Mouse (Mus musculus): ENCODE measurements around the gene Klhdc9. TPM values are rescaled to one million over a fixed set of nuclear protein-coding genes. Genes with fewer than 3 reads are reported as not detected.
A peak's percentile ranks its signal among the peaks of the same experiment; 100 is the strongest.

Gene Klhdc9
- total RNA-seq (2012; rRNA removed) = 0.85 and 1.1 TPM in 2 replicates

DNA sequence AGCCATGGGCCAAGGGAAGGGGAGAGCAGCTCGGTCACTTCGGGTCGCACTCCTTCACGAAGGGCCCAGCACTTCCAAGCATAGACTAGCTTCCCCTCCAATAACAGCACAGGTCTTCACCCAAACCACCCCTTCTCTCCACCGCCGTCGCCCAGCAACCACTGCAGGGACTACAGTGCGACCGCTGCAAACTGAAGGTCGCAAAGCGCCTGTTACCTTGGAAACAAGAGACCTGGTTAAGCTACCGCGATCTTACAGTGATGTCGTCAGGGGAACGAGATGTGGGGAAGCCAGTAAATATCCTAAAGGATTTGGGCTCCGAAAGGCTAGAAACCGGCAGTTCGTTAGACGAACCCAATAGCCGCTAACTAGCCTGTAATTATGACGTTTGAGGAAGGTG is at the start of gene Klhdc9:
Klhdc9 (minus strand) TSS at position 143 of the 400 bp plus-strand sequence.
- DNase-seq (ENCODE audit: low read depth, low spot score) = peak; percentile 90
- in situ Hi-C loops (cut with MboI; ENCODE audit: low sequenced_read_pairs in 2 of 2, unreplicated experiment in 2 of 2) = no loop called here
- TF ChIP-seq CHD2 (IDR thresholded peaks at IDR 0.05; ENCODE audit: low read depth, low read length) (peak; percentile 89), HCFC1 (IDR thresholded peaks at IDR 0.05; ENCODE audit: borderline replicate concordance, insufficient read depth, low read length) (no peak)
- Histone ChIP-seq H3K9ac (ENCODE audit: insufficient read depth, low read depth, low read length, poor library complexity, severe bottlenecking) (peak within 1 kb of the TSS; percentile 90), H3K4me1 (ENCODE audit: control insufficient read depth in 2 of 2, insufficient read depth in 2 of 2, low read length in 2 of 2, poor library complexity in 1 of 2) (peaks cover 0 to 3% of the 10 kb centered on the region in 2 experiments; a peak in 1 of 4 replicates), H3K9me3 (ENCODE audit: control insufficient read depth, insufficient read depth, low read depth, low read length) (no peaks in the 10 kb centered on the region), H3K36me3 (ENCODE audit: control insufficient read depth, insufficient read depth, low read length, poor library complexity, severe bottlenecking) (peaks cover 14% of the 10 kb centered on the region), H3K27ac (ENCODE audit: insufficient read depth, low read depth, low read length, poor library complexity, severe bottlenecking) (peak within 1 kb of the TSS; percentile 66; the same call in 1 of the 2 replicates), H3K4me3 (ENCODE audit: insufficient read depth in 1 of 2, low read depth in 1 of 2, low read length in 2 of 2, poor library complexity in 1 of 2, severe bottlenecking in 1 of 2) (peak within 1 kb of the TSS; percentile 62 to 74)

- Histone ChIP-seq H3K9ac (ENCODE audit: insufficient read depth, low read depth, low read length, poor library complexity, severe bottlenecking) (no peak overlapping the region), H3K9me3 (ENCODE audit: control insufficient read depth, insufficient read depth, low read depth, low read length) (no peaks in the 10 kb centered on the region), H3K27ac (ENCODE audit: insufficient read depth, low read depth, low read length, poor library complexity, severe bottlenecking) (no peak overlapping the region), H3K36me3 (ENCODE audit: control insufficient read depth, insufficient read depth, low read length, poor library complexity, severe bottlenecking) (peaks cover 2% of the 10 kb centered on the region), H3K4me3 (ENCODE audit: insufficient read depth in 1 of 2, low read depth in 1 of 2, low read length in 2 of 2, poor library complexity in 1 of 2, severe bottlenecking in 1 of 2) (no peak overlapping the region), H3K4me1 (ENCODE audit: control insufficient read depth in 2 of 2, insufficient read depth in 2 of 2, low read length in 2 of 2, poor library complexity in 1 of 2) (peaks cover 5 to 6% of the 10 kb centered on the region in 2 experiments; a peak in 2 of 4 replicates)
- no peak for DNase-seq (ENCODE audit: low read depth, low spot score)
- no peak for TF ChIP-seq MAFK (IDR thresholded peaks at IDR 0.05; ENCODE audit: insufficient read depth, low read depth, low read length)
- in situ Hi-C loops (cut with MboI; ENCODE audit: low sequenced_read_pairs in 2 of 2, unreplicated experiment in 2 of 2) = no loop called here
Observed at GRCm38 (mm10) chr1:171410231-171410630, 49.6 kb upstream of the Klhdc9 start.

DNA sequence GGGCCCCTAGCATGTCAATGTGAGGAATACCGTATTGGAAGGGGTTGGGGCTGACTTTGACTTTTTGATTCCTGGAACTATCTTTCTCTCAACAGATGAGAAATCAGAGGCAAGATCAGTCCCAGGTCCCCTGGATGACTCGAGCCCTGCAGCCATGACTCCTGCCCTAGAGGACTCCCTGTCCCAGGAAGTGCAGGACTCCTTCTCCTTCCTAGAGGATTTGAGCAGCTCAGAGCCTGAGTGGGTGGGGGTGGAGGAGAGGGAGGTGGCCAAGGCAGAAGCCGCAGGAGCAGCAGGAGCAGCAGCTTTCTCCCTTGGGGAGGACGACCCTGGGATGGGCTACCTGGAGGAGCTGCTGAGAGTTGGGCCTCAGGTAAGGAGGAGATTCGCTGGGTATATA is 46.7 kb upstream of the Klhdc9 start:
- Histone ChIP-seq H3K27ac (ENCODE audit: insufficient read depth, low read depth, low read length, poor library complexity, severe bottlenecking) (no peak overlapping the region), H3K9ac (ENCODE audit: insufficient read depth, low read depth, low read length, poor library complexity, severe bottlenecking) (no peak overlapping the region), H3K4me1 (ENCODE audit: control insufficient read depth in 2 of 2, insufficient read depth in 2 of 2, low read length in 2 of 2, poor library complexity in 1 of 2) (peaks cover 0 to 5% of the 10 kb centered on the region in 2 experiments; a peak in 1 of 4 replicates), H3K9me3 (ENCODE audit: control insufficient read depth, insufficient read depth, low read depth, low read length) (no peaks in the 10 kb centered on the region), H3K4me3 (ENCODE audit: insufficient read depth in 1 of 2, low read depth in 1 of 2, low read length in 2 of 2, poor library complexity in 1 of 2, severe bottlenecking in 1 of 2) (no peak overlapping the region), H3K36me3 (ENCODE audit: control insufficient read depth, insufficient read depth, low read length, poor library complexity, severe bottlenecking) (no peaks in the 10 kb centered on the region; the same call in 1 of the 2 replicates)
- DNase-seq (ENCODE audit: low read depth, low spot score) = no peak
- in situ Hi-C loops (cut with MboI; ENCODE audit: low sequenced_read_pairs in 2 of 2, unreplicated experiment in 2 of 2) = no loop called here
- TF ChIP-seq ZC3H11A (IDR thresholded peaks at IDR 0.05; ENCODE audit: borderline replicate concordance, low read depth, low read length) (no peak), CHD2 (IDR thresholded peaks at IDR 0.05; ENCODE audit: low read depth, low read length) (no peak), HCFC1 (IDR thresholded peaks at IDR 0.05; ENCODE audit: borderline replicate concordance, insufficient read depth, low read length) (no peak)

GRCm38 (mm10) chr1:171402991-171403390 is 42.4 kb upstream of the Klhdc9 start:
- in situ Hi-C loops (cut with MboI; ENCODE audit: low sequenced_read_pairs in 2 of 2, unreplicated experiment in 2 of 2) = no loop called here
- Histone ChIP-seq H3K4me1 (ENCODE audit: control insufficient read depth in 2 of 2, insufficient read depth in 2 of 2, low read length in 2 of 2, poor library complexity in 1 of 2) (peaks cover 3 to 10% of the 10 kb centered on the region in 2 experiments; a peak in 1 of 4 replicates), H3K36me3 (ENCODE audit: control insufficient read depth, insufficient read depth, low read length, poor library complexity, severe bottlenecking) (no peaks in the 10 kb centered on the region; the same call in 1 of the 2 replicates), H3K27ac (ENCODE audit: insufficient read depth, low read depth, low read length, poor library complexity, severe bottlenecking) (no peak overlapping the region), H3K4me3 (ENCODE audit: insufficient read depth in 1 of 2, low read depth in 1 of 2, low read length in 2 of 2, poor library complexity in 1 of 2, severe bottlenecking in 1 of 2) (no peak overlapping the region), H3K9me3 (ENCODE audit: control insufficient read depth, insufficient read depth, low read depth, low read length) (no peaks in the 10 kb centered on the region), H3K9ac (ENCODE audit: insufficient read depth, low read depth, low read length, poor library complexity, severe bottlenecking) (no peak overlapping the region; the same call in 1 of the 2 replicates)
- no peak for TF ChIP-seq ZNF384 (IDR thresholded peaks at IDR 0.05; ENCODE audit: low read depth, low read length)
- TF ChIP-seq HCFC1 (IDR thresholded peaks at IDR 0.05; ENCODE audit: borderline replicate concordance, insufficient read depth, low read length) = no peak
- TF ChIP-seq CHD2 (IDR thresholded peaks at IDR 0.05; ENCODE audit: low read depth, low read length) = no peak
- TF ChIP-seq MAFK (IDR thresholded peaks at IDR 0.05; ENCODE audit: insufficient read depth, low read depth, low read length) = no peak
- TF ChIP-seq ZC3H11A (IDR thresholded peaks at IDR 0.05; ENCODE audit: borderline replicate concordance, low read depth, low read length) = no peak
- DNase-seq (ENCODE audit: low read depth, low spot score) = no peak

DNA sequence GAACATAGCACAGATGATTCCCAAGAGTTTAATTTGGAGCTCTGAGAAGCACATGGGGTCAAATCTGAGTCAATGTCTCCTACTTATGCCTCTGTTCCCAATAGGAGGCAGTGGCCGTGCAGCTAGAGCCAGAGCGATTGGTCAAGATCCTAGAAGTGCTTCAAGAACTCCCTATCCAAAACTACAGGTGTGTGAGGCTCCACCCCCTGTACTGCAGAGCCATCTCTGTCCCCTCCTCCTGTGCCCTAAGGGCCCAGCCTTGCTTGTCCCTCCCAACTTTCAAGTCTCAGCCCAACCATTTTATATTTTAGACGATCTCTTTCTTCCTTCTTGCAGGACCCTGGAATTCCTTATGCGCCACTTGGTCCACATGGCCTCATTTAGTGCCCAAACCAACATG is 41.2 kb upstream of the Klhdc9 start:
- Histone ChIP-seq H3K9me3 (ENCODE audit: control insufficient read depth, insufficient read depth, low read depth, low read length) (no peaks in the 10 kb centered on the region), H3K36me3 (ENCODE audit: control insufficient read depth, insufficient read depth, low read length, poor library complexity, severe bottlenecking) (no peaks in the 10 kb centered on the region; the same call in 1 of the 2 replicates), H3K9ac (ENCODE audit: insufficient read depth, low read depth, low read length, poor library complexity, severe bottlenecking) (no peak overlapping the region), H3K4me3 (ENCODE audit: insufficient read depth in 1 of 2, low read depth in 1 of 2, low read length in 2 of 2, poor library complexity in 1 of 2, severe bottlenecking in 1 of 2) (peak overlapping the region; percentile 3 to 6; a peak in 1 of 4 replicates), H3K27ac (ENCODE audit: insufficient read depth, low read depth, low read length, poor library complexity, severe bottlenecking) (no peak overlapping the region; the same call in 1 of the 2 replicates), H3K4me1 (ENCODE audit: control insufficient read depth in 2 of 2, insufficient read depth in 2 of 2, low read length in 2 of 2, poor library complexity in 1 of 2) (peaks cover 3 to 10% of the 10 kb centered on the region in 2 experiments; a peak in 1 of 4 replicates)
- DNase-seq (ENCODE audit: low read depth, low spot score) = no peak
- in situ Hi-C loops (cut with MboI; ENCODE audit: low sequenced_read_pairs in 2 of 2, unreplicated experiment in 2 of 2) = no loop called here
- TF ChIP-seq ZNF384 (IDR thresholded peaks at IDR 0.05; ENCODE audit: low read depth, low read length) (no peak), HCFC1 (IDR thresholded peaks at IDR 0.05; ENCODE audit: borderline replicate concordance, insufficient read depth, low read length) (no peak), CHD2 (IDR thresholded peaks at IDR 0.05; ENCODE audit: low read depth, low read length) (no peak), ZC3H11A (IDR thresholded peaks at IDR 0.05; ENCODE audit: borderline replicate concordance, low read depth, low read length) (no peak), MAFK (IDR thresholded peaks at IDR 0.05; ENCODE audit: insufficient read depth, low read depth, low read length) (no peak)

Data from ES-E14 (cell line).